Mouse (Mus musculus) lung, embryonic 14.5 days (tissue): Measurements from ENCODE around the gene Dscaml1. TPM values are rescaled to one million over a fixed set of nuclear protein-coding genes. Genes with fewer than 3 reads are reported as not detected.
A peak's percentile ranks its signal among the peaks of the same experiment; 100 is the strongest.

ENCODE experiments used
- ATAC-seq: fragments of 200-750 bp; cut with Nextera tagmentation; 2 replicates; pipeline ENCODE4 v1.8.0; 2017; ENCODE audit warnings: mild to moderate bottlenecking, moderate TSS enrichment, moderate library complexity; ENCODE audit not compliant: insufficient read depth
- DNase-seq: peaks from one replicate; pipeline ENCODE4 v3.0.0-alpha.2; 2015
- H3K27ac ChIP-seq: fragments of 300-500 bp; sonication (generic); 2 replicates; pipeline ENCODE4 v1.5.1; 2014; ENCODE audit warnings: low read depth, mild to moderate bottlenecking, moderate library complexity
- H3K27me3 ChIP-seq: fragments of 300-500 bp; sonication (generic); 2 replicates; pipeline ENCODE4 v1.6.1; 2014; ENCODE audit warnings: low read length, control low read depth; ENCODE audit not compliant: insufficient read depth
- H3K36me3 ChIP-seq: fragments of 300-500 bp; sonication (generic); 2 replicates; pipeline ENCODE4 v1.6.1; 2014; ENCODE audit warnings: control low read depth; ENCODE audit not compliant: insufficient read depth
- H3K4me1 ChIP-seq: fragments of 300-500 bp; sonication (generic); 2 replicates; pipeline ENCODE4 v1.6.1; 2014; ENCODE audit warnings: antibody characterized with exemption, control low read depth; ENCODE audit not compliant: insufficient read depth
- H3K4me2 ChIP-seq: fragments of 300-500 bp; sonication (generic); 2 replicates; pipeline ENCODE4 v1.6.1; 2014; ENCODE audit warnings: mild to moderate bottlenecking
- H3K4me3 ChIP-seq: fragments of 300-500 bp; sonication (generic); 2 replicates; pipeline ENCODE4 v1.5.1; 2014; ENCODE audit warnings: low read depth, low read length
- H3K9ac ChIP-seq: fragments of 300-500 bp; sonication (generic); 2 replicates; pipeline ENCODE4 v1.6.1; 2014
- H3K9me3 ChIP-seq: fragments of 300-500 bp; sonication (generic); 2 replicates; pipeline ENCODE4 v1.6.1; 2016; ENCODE audit warnings: low read depth, low read length, control low read depth
- CTCF ChIP-seq: IDR thresholded peaks from 2 replicates; pipeline ENCODE4 v1.5.1; 2016; ENCODE audit warnings: antibody characterized with exemption, low read depth
- WGBS: fragments of 180-500 bp; shearing (Covaris S2); extraction: QIAGEN DNeasy Blood & Tissue Kit; methylation state at CpG from one replicate; pipeline ENCODE4 v1.1.7; 2014; 5-methylcytosine and 5-hydroxymethylcytosine counted together
- polyA plus RNA-seq: library from polyadenylated mRNA; unstranded; fragments of >200 nt; fragmentation: Nextera tagmentation; extraction: Ambion mirVana; gene quantifications from 2 replicates; pipeline ENCODE4 v1.2.1, GENCODE M21; 2014

The Dscaml1 gene
- polyA plus RNA-seq, 1 experiment from 2014 or later, result 0.05 TPM

GRCm38 (mm10) chr9:45677952-45678663 is 251.7 kb downstream of the Dscaml1 start:
- Histone ChIP-seq H3K4me3 (no peak overlapping the region), H3K9ac (no peak overlapping the region), H3K27me3 (no peaks in the 10 kb centered on the region), H3K4me2 (no peak overlapping the region), H3K36me3 (no peaks in the 10 kb centered on the region), H3K4me1 (peaks cover 12% of the 10 kb centered on the region), H3K27ac (peak overlapping the region; percentile 73), H3K9me3 (no peaks in the 10 kb centered on the region)
- 0 out of 2 replicates have a peak, but pooled peaks have one; percentile 11 for ATAC-seq
- peak; percentile 17 for DNase-seq
- WGBS, result 51% methylated on average over 8 of the region's 8 CpGs
- no peak for TF ChIP-seq CTCF

DNA sequence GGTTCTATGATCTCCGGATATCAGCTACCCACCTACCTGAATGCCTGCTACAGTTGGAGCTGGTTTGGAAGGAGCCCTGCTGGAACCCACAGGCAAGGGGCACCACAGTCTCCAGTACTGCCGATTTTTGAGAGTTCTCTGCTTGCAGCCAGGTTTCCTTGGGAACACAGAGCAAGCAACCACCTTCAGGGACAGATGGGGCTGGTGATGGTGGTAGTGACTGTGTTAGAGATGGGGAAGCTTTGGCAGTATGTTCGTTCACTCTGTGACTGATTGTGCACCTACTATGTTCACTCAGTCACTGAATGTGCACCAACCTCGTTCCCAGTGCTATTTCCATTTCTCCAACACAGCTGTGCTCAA is 252.2 kb downstream of the Dscaml1 start:
- no peak for DNase-seq
- Histone ChIP-seq H3K27me3 (no peaks in the 10 kb centered on the region), H3K9ac (no peak overlapping the region), H3K4me3 (no peak overlapping the region), H3K4me2 (no peak overlapping the region), H3K36me3 (no peaks in the 10 kb centered on the region), H3K4me1 (peaks cover 12% of the 10 kb centered on the region), H3K27ac (no peak overlapping the region), H3K9me3 (no peaks in the 10 kb centered on the region)
- no peak for ATAC-seq
- whole genome bisulfite sequencing, result 67% methylated on average over 4 of the region's 4 CpGs
- no peak for TF ChIP-seq CTCF

DNA sequence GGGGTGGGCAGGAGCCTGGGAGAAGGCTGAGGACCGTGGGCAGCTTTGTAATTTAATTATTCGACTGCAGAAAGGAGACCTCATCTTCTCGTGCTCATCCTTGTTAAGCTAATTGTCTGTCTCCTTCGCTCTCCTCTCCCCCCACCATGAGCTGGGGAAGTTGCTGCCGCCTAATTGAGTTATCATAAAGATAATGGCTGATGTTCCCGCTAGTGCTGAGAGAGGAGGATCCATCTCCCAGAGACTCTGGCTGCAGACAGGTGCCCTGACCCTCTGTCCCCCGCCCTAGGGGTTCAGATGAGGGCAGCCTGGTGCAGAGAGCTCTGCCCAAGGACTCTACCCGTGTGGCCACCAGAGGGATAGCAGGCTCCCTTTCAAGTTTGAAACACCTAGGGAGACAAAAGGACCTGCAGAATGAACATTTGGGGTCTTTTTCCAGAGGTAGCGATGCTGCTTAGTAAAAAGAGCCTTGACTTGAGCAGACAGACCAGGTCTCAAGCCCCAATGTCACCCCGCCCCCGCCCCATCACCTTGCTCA is 256.1 kb downstream of the Dscaml1 start:
- no peak overlapping the region for H3K4me3 ChIP-seq

GRCm38 (mm10) chr9:45693424-45694237 is 267.2 kb downstream of the Dscaml1 start:
- no peak overlapping the region for H3K4me3 ChIP-seq
- no peak overlapping the region for H3K9ac ChIP-seq
- no peaks in the 10 kb centered on the region for H3K27me3 ChIP-seq
- no peaks in the 10 kb centered on the region for H3K36me3 ChIP-seq
- TF ChIP-seq CTCF, result peak; percentile 18; the same call in 1 of the 2 replicates
- H3K4me2 ChIP-seq, result no peak overlapping the region
- no peaks in the 10 kb centered on the region for H3K9me3 ChIP-seq
- DNase-seq (peak; percentile 68), ATAC-seq (no peak)
- no peak overlapping the region for H3K27ac ChIP-seq
- WGBS, result 38% methylated on average over 10 of the region's 10 CpGs
- H3K4me1 ChIP-seq, result peaks cover 4% of the 10 kb centered on the region; the same call in 1 of the 2 replicates

More for the DNA sequence above, 256.1 kb downstream of the Dscaml1 start:
- ATAC-seq (no peak), DNase-seq (no peak)
- no peaks in the 10 kb centered on the region for H3K9me3 ChIP-seq
- WGBS, result 46% methylated on average over 11 of the region's 11 CpGs
- peaks cover 5% of the 10 kb centered on the region for H3K4me1 ChIP-seq
- H3K9ac ChIP-seq, result no peak overlapping the region
- no peak for TF ChIP-seq CTCF
- H3K27me3 ChIP-seq, result no peaks in the 10 kb centered on the region
- H3K4me2 ChIP-seq, result no peak overlapping the region
- H3K27ac ChIP-seq, result no peak overlapping the region
- H3K36me3 ChIP-seq, result no peaks in the 10 kb centered on the region

- no peaks in the 10 kb centered on the region for H3K36me3 ChIP-seq
- no peak overlapping the region for H3K4me3 ChIP-seq
- H3K27ac ChIP-seq, result no peak overlapping the region
- 23% methylated on average over 2 of the region's 2 CpGs for WGBS
- no peak overlapping the region for H3K9ac ChIP-seq
- peaks cover 4% of the 10 kb centered on the region; the same call in 1 of the 2 replicates for H3K4me1 ChIP-seq
- no peaks in the 10 kb centered on the region for H3K9me3 ChIP-seq
- ATAC-seq (no peak), DNase-seq (no peak)
- no peak overlapping the region for H3K4me2 ChIP-seq
- no peaks in the 10 kb centered on the region for H3K27me3 ChIP-seq
- TF ChIP-seq CTCF, result no peak
Observed at GRCm38 (mm10) chr9:45694256-45694655, 267.8 kb downstream of the Dscaml1 start.

- 79% methylated on average over 10 of the region's 10 CpGs for WGBS
- H3K27me3 ChIP-seq, result no peaks in the 10 kb centered on the region
- H3K9me3 ChIP-seq, result no peaks in the 10 kb centered on the region
- no peaks in the 10 kb centered on the region for H3K36me3 ChIP-seq
- no peak for TF ChIP-seq CTCF
- no peaks in the 10 kb centered on the region for H3K4me1 ChIP-seq
- ATAC-seq (no peak), DNase-seq (no peak)
- no peak overlapping the region for H3K4me2 ChIP-seq
- no peak overlapping the region for H3K9ac ChIP-seq
- H3K27ac ChIP-seq, result no peak overlapping the region
- H3K4me3 ChIP-seq, result no peak overlapping the region
Observed at GRCm38 (mm10) chr9:45699171-45699570, 272.7 kb downstream of the Dscaml1 start.

DNA sequence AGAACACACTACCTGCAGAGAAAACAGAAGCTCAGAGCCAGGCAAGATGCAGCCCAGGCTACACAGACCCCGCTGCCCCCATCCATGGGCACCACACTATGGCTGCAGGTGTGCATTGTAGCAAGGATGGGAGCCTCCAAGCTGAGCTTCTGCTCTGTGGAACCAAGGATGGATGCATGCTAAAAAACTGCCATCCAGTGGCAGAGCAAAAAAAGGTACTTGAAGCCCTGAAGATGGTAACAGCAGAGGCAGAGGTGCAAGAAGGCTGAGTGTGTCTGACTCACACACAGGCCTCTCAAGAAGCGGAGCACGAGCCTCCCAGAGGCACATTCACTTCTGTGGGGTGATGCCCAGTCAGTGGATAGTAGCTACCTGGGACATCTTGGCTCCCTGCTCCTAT is 276.8 kb downstream of the Dscaml1 start:
- WGBS, result 80% methylated on average over 3 of the region's 3 CpGs

More for the DNA sequence above, 276.8 kb downstream of the Dscaml1 start:
- Histone ChIP-seq H3K27me3 (no peaks in the 10 kb centered on the region), H3K9ac (no peak overlapping the region), H3K4me2 (no peak overlapping the region), H3K36me3 (no peaks in the 10 kb centered on the region), H3K4me3 (no peak overlapping the region), H3K27ac (no peak overlapping the region), H3K4me1 (no peaks in the 10 kb centered on the region), H3K9me3 (no peaks in the 10 kb centered on the region)
- ATAC-seq, result no peak
- no peak for TF ChIP-seq CTCF
- DNase-seq, result no peak
